ENCODE assay signal across 22 mouse cellular contexts in the genomic region with DNA sequence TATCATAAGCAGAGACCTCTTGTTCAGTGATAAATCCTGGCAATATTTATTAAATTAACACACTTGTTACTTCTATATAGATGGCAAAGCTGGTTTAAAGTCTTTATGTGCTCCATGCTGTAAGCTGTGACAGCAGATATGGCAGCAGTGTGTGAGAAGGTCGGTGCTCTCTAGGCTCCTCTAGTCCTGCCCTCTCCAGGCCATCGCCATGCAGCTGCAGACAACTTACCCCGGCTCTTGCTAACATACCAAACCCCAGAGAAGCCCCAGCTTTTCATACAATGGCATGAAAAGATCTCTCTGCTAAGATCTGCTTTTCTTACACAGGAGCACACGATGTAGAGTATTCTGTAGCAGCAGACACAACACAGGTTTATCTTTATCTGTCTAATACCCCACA.
A peak's percentile ranks its signal among the peaks of the same experiment; 100 is the strongest.
DNase-seq lines count a peak whose midpoint lies in the region; ATAC-seq and TF ChIP-seq lines count a peak whose summit lies in the region.
"Had no signal": no experiment of that assay in that cellular context is flagged by ENCODE, and none has a peak within 500 bp of the region (broad histone marks: within the 10 kb centered on the region; RNA-seq: fewer than 3 reads in every experiment).

No protein-coding gene starts in this region.

- no peak for TF ChIP-seq CTCF in gastrocnemius, adult 2 months (IDR thresholded peaks at IDR 0.05)

- H3K36me3 ChIP-seq in midbrain, embryonic 11.5 days (ENCODE audit: control insufficient read depth, insufficient read depth, low read length) = 0 out of 2 replicates have a peak, but pooled peaks cover 4% of the 10 kb centered on the region
- no peaks in the 10 kb centered on the region for H3K36me3 ChIP-seq in midbrain, embryonic 14.5 days (ENCODE audit: control insufficient read depth, insufficient read depth, low read length)

- H3K4me1 ChIP-seq in midbrain, embryonic 11.5 days (ENCODE audit: control insufficient read depth, insufficient read depth, low read length) = no peaks in the 10 kb centered on the region
- H3K4me1 ChIP-seq in midbrain, embryonic 14.5 days (ENCODE audit: control insufficient read depth, insufficient read depth, low read length) = no peaks in the 10 kb centered on the region

- H3K9me3 ChIP-seq in midbrain, embryonic 11.5 days (ENCODE audit: control insufficient read depth, low read length) = no peaks in the 10 kb centered on the region
- H3K9me3 ChIP-seq in midbrain, embryonic 14.5 days (ENCODE audit: control insufficient read depth, low read length) = no peaks in the 10 kb centered on the region
- H3K9me3 ChIP-seq: G1E had no signal

- H3K4me3 ChIP-seq in gastrocnemius, adult 2 months = no peak overlapping the region
- no peak overlapping the region for H3K4me3 ChIP-seq in midbrain, embryonic 11.5 days (ENCODE audit: low read depth, low read length)
- H3K4me3 ChIP-seq in midbrain, embryonic 14.5 days (replicated peaks; ENCODE audit: low read depth, low read length) = no peak overlapping the region

- H3K27ac ChIP-seq in gastrocnemius, adult 2 months = peak overlapping the region; percentile 25
- H3K27ac ChIP-seq in midbrain, embryonic 11.5 days (ENCODE audit: low read depth, low read length) = no peak overlapping the region
- no peak overlapping the region for H3K27ac ChIP-seq in midbrain, embryonic 14.5 days (replicated peaks; ENCODE audit: low read depth, low read length)

- H3K27me3 ChIP-seq in midbrain, embryonic 11.5 days (ENCODE audit: control insufficient read depth, insufficient read depth, low read length) = no peaks in the 10 kb centered on the region
- no peaks in the 10 kb centered on the region for H3K27me3 ChIP-seq in midbrain, embryonic 14.5 days (ENCODE audit: control insufficient read depth, insufficient read depth, low read length)
- H3K27me3 ChIP-seq: CH12.LX, Patski had no signal

- DNase-seq in gastrocnemius, adult 2 months = no peak
- no peak for DNase-seq in gastrocnemius, adult 18-20 months (ENCODE audit: low spot score)
- DNase-seq in heart, adult 11 months = peak; percentile 62
- DNase-seq in heart, postnatal 14 days = no peak
- peak; percentile 67 for DNase-seq in midbrain, embryonic 11.5 days (ENCODE audit: low spot score, missing footprints)
- DNase-seq in midbrain, embryonic 14.5 days = no peak
- peak; percentile 11 for DNase-seq in thymus, postnatal 4 days
- no peak for DNase-seq in thymus, postnatal 25 days
- DNase-seq: adrenal gland, adult 2 months; adrenal gland, adult 8-10 months; adrenal gland, postnatal 10 days; adrenal gland, postnatal 14 days; adrenal gland, postnatal 25 days; adrenal gland, postnatal 36 days; B cell, adult 2 months; cerebellum, adult 11 months; cerebellum, adult 11-12 months had no signal

- no peak overlapping the region for H3K4me2 ChIP-seq in midbrain, embryonic 11.5 days
- no peak overlapping the region for H3K4me2 ChIP-seq in midbrain, embryonic 14.5 days (ENCODE audit: low read length)

- H3K9ac ChIP-seq in midbrain, embryonic 11.5 days (ENCODE audit: low read length) = no peak overlapping the region
- H3K9ac ChIP-seq in midbrain, embryonic 14.5 days (replicated peaks; ENCODE audit: low read length) = no peak overlapping the region

- 89% methylated on average over 4 of the region's 4 CpGs for WGBS in midbrain, embryonic 11.5 days
- 83% methylated on average over 4 of the region's 4 CpGs for WGBS in midbrain, embryonic 14.5 days

- no peak for ATAC-seq in midbrain, embryonic 11.5 days (ENCODE audit: low FRiP score)
- no peak for ATAC-seq in midbrain, embryonic 14.5 days (ENCODE audit: low FRiP score, low TSS enrichment)
- ATAC-seq: activated CD4-positive, CD25-positive, alpha-beta regulatory T cell, adult 4 months; CD4-positive, CD25-positive, alpha-beta regulatory T cell, adult 4 months; Patski had no signal

- intact Hi-C loops in gastrocnemius, adult 2 months (cut with DNase I) = no loop called here
- intact Hi-C loops in heart, postnatal 14 days (cut with DNase I) = no loop called here

Comparison
In these comparisons a context has a peak if more than half of its experiments do, and no peak if none do; other contexts are left out.
1. DNase-seq: peak in heart, adult 11 months (single experiment), midbrain, embryonic 11.5 days (single experiment) and thymus, postnatal 4 days (single experiment); none in gastrocnemius, adult 2 months (single experiment), gastrocnemius, adult 18-20 months (single experiment), heart, postnatal 14 days (0 of 2), midbrain, embryonic 14.5 days (single experiment) and thymus, postnatal 25 days (single experiment).